Mouse (Mus musculus) layer of hippocampus, adult 18-20 months (tissue): ENCODE data around the gene Plekhh2. TPM values are rescaled to one million over a fixed set of nuclear protein-coding genes. Genes with fewer than 3 reads are reported as not detected.

Source experiments
- total RNA-seq, 2 experiments: library from RNA; stranded (reverse); gene quantifications; 2 replicates each; pipeline ENCODE4 v1.2.3; 2021

The Plekhh2 gene
- total RNA-seq, 2 experiments from 2014 or later: 5.0 to 5.9 TPM

Other genes with a start within 250 kb of the Plekhh2 start
- gene Thada, start 45.7 kb upstream of the Plekhh2 start, total RNA-seq: 10 to 100 TPM; 12.9 to 15.2 TPM
- 10 to 100 TPM; 22.0 to 22.8 TPM for gene Dync2li1, start 114.6 kb downstream of the Plekhh2 start, total RNA-seq
- not detected for gene Abcg8, start 164.4 kb downstream of the Plekhh2 start, total RNA-seq
- not detected for gene Abcg5, start 171.1 kb downstream of the Plekhh2 start, total RNA-seq